Mouse (Mus musculus) embryonic facial prominence, embryonic 11.5 days (tissue): ENCODE results near the gene Gpr137c. TPM values are rescaled to one million over a fixed set of nuclear protein-coding genes. Genes with fewer than 3 reads are reported as not detected.

Experiments
- ATAC-seq: fragments of 200-750 bp; cut with Nextera tagmentation; replicated peaks from 2 replicates; pipeline ENCODE4 v1.8.0; 2017; ENCODE audit warnings: low read depth; ENCODE audit not compliant: insufficient number of reproducible peaks, low FRiP score, low TSS enrichment
- DNase-seq: peaks from one replicate; pipeline ENCODE4 v3.0.0-alpha.2; 2015; ENCODE audit warnings: low spot score
- H3K27ac ChIP-seq: fragments of 300-500 bp; sonication (generic); replicated peaks from 2 replicates; pipeline ENCODE4 v1.5.1; 2014; ENCODE audit warnings: mild to moderate bottlenecking, low read depth, low read length, control low read depth
- H3K27me3 ChIP-seq: fragments of 300-500 bp; sonication (generic); 2 replicates; pipeline ENCODE4 v1.6.1; 2014; ENCODE audit warnings: mild to moderate bottlenecking, low read length, moderate library complexity, mixed read lengths; ENCODE audit not compliant: control insufficient read depth, insufficient read depth
- H3K36me3 ChIP-seq: fragments of 300-500 bp; sonication (generic); replicated peaks from 2 replicates; pipeline ENCODE4 v1.6.1; 2014; ENCODE audit warnings: low read depth, mild to moderate bottlenecking, low read length, moderate library complexity, mixed read lengths; ENCODE audit not compliant: control insufficient read depth, insufficient read depth
- H3K4me1 ChIP-seq: fragments of 300-500 bp; sonication (generic); 2 replicates; pipeline ENCODE4 v1.6.1; 2014; ENCODE audit warnings: low read length, mixed read lengths; ENCODE audit not compliant: control insufficient read depth, insufficient read depth
- H3K4me2 ChIP-seq: fragments of 300-500 bp; sonication (generic); 2 replicates; pipeline ENCODE4 v1.6.1; 2014; ENCODE audit warnings: low read depth, mild to moderate bottlenecking, control low read depth, low read length, moderate library complexity
- H3K4me3 ChIP-seq: fragments of 300-500 bp; sonication (generic); 2 replicates; pipeline ENCODE4 v1.5.1; 2014; ENCODE audit warnings: low read depth, low read length, control low read depth
- H3K9ac ChIP-seq: fragments of 300-500 bp; sonication (generic); replicated peaks from 2 replicates; pipeline ENCODE4 v1.6.1; 2014; ENCODE audit warnings: mild to moderate bottlenecking, control low read depth, low read length
- H3K9me3 ChIP-seq: fragments of 300-500 bp; sonication (generic); replicated peaks from 2 replicates; pipeline ENCODE4 v1.6.1; 2016; ENCODE audit warnings: mild to moderate bottlenecking, low read length, inconsistent platforms, mixed read lengths; ENCODE audit not compliant: control insufficient read depth
- WGBS: fragments of 180-500 bp; shearing (Covaris S2); extraction: QIAGEN DNeasy Blood & Tissue Kit; methylation state at CpG from one replicate; pipeline ENCODE4 v1.1.7; 2014; 5-methylcytosine and 5-hydroxymethylcytosine counted together
- polyA plus RNA-seq: library from polyadenylated mRNA; unstranded; fragments of >200 nt; fragmentation: Nextera tagmentation; extraction: Ambion mirVana; gene quantifications from 2 replicates; pipeline ENCODE4 v1.2.1, GENCODE M21; 2014

Gene Gpr137c
- polyA plus RNA-seq, 1 experiment from 2014 or later, result 4.4 TPM

DNA sequence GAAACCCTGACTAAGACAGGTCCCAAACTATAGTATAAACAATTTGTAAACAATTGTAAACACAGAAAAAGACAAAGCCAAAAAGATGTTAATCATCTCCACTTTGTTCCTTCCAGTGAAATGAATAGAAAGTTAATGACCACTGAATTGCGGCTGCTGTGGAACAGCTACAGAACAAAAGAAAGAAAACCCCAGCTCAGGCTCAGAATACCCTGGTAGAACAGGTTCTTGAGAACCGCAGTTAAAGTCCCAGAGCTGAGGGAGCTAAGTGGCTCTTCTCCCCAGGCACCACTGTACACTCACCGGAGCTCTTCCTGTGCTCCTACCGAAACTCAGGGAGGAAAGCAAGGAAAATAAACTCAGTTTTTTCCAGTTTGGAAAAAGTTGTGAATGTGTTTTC lies 8.8 kb upstream of the Gpr137c start:
- Histone ChIP-seq H3K36me3 (no peaks in the 10 kb centered on the region), H3K27ac (no peak overlapping the region), H3K4me1 (no peaks in the 10 kb centered on the region), H3K9me3 (no peaks in the 10 kb centered on the region), H3K27me3 (no peaks in the 10 kb centered on the region), H3K9ac (no peak overlapping the region), H3K4me3 (no peak overlapping the region), H3K4me2 (no peak overlapping the region)
- ATAC-seq, result no peak
- no peak for DNase-seq
- WGBS, result 69% methylated on average over 4 of the region's 4 CpGs

DNA sequence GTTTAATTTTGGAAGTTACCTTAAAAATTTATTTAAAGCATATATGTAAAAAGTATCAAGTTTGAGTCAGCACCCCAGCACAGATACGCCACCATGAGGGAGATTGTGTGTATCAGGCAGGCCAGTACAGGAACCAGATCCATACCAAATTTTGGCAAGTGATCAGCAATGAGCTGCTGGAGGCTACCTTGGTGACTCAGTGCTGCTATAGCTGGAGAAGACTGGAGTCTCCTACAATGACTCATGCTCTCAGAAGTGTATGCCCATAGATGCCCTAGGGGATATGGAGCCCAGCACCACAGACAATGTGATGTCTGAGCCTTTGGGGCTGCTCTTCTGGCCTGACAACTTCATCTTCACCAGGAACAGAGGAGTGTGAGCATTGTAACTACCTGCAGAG lies 8.1 kb upstream of the Gpr137c start:
- DNase-seq, result no peak
- Histone ChIP-seq H3K9ac (no peak overlapping the region), H3K4me2 (no peak overlapping the region), H3K4me1 (no peaks in the 10 kb centered on the region), H3K9me3 (no peaks in the 10 kb centered on the region), H3K36me3 (no peaks in the 10 kb centered on the region), H3K27me3 (no peaks in the 10 kb centered on the region), H3K4me3 (no peak overlapping the region), H3K27ac (no peak overlapping the region)
- ATAC-seq, result no peak
- WGBS, result 94% methylated on average over 1 of the region's 1 CpGs

- no peaks in the 10 kb centered on the region for H3K27me3 ChIP-seq
- no peak overlapping the region for H3K4me2 ChIP-seq
- H3K9ac ChIP-seq, result no peak overlapping the region
- no peaks in the 10 kb centered on the region for H3K9me3 ChIP-seq
- H3K4me3 ChIP-seq, result no peak overlapping the region
- WGBS, result 94% methylated on average over 9 of the region's 9 CpGs
- DNase-seq, result no peak
- no peaks in the 10 kb centered on the region for H3K4me1 ChIP-seq
- ATAC-seq, result no peak
- H3K27ac ChIP-seq, result no peak overlapping the region
- H3K36me3 ChIP-seq, result no peaks in the 10 kb centered on the region
Measured at GRCm38 (mm10) chr14:45216711-45217340, 2.7 kb upstream of the Gpr137c start.

DNA sequence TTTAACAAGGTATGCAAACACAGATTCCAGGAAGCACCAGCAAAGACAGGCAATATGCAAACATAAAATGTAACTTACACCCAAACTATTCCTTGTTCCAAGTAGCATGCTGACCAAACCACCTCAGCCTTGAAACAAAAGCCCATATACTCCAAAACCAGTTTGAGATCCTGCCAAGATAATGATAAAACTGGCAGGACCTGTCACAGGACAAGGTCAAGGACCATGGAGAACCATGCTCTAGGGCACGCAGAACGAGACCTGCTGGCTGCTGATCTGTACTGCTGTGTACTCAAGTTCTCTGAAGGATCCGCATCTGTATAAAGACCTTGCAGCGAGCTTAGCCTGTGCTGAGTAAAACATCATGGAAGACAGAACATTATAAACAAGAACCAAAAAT lies 1.8 kb upstream of the Gpr137c start:
- no peak for ATAC-seq
- Histone ChIP-seq H3K4me3 (no peak overlapping the region), H3K4me1 (no peaks in the 10 kb centered on the region), H3K4me2 (no peak overlapping the region), H3K27ac (no peak overlapping the region), H3K9me3 (no peaks in the 10 kb centered on the region), H3K27me3 (no peaks in the 10 kb centered on the region), H3K36me3 (no peaks in the 10 kb centered on the region), H3K9ac (no peak overlapping the region)
- no peak for DNase-seq
- WGBS, result 84% methylated on average over 4 of the region's 4 CpGs

DNA sequence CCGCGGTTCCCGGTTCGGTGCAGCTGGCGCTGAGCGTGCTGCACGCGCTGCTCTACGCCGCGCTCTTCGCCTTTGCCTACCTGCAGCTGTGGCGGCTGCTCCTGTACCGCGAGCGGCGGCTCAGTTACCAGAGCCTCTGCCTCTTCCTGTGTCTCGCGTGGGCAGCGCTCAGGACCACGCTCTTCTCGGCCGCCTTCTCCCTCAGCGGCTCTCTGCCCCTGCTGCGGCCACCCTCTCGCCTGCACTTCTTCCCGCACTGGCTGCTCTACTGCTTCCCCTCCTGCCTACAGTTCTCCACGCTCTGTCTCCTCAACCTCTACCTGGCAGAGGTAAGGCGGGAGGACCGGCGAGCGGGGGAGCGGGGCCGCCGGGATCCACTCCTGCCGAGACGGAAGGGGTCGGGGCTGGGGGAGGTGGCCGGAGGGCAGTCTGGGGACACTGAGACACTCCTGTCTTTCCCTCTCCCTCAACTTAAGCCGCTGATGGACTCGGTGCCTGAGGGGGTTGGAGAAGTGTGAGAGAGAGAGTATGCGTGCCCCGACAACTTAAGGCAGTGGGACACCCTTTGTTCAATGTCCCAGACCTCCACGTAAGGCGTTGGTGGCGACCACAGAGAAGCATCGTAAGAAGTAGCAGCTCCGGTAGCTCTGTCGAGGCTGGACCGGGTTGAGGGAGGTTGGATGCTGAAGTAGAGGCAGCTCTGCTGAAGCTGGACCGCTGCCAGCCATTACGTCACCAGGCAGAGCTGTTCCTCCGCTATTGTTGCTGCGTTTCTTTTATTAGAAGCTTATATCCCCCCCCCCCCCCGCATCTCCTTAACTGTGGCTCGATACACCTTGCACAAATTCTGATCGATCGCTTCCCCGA lies 806 bp downstream of the Gpr137c start, which contains the start of gene Txndc16:
Gene Txndc16 (minus strand): TSS at position 239 of the 867 bp plus-strand sequence.
- DNase-seq (peak; percentile 84), ATAC-seq (peak; percentile 50)
- H3K9me3 ChIP-seq, result no peaks in the 10 kb centered on the region
- H3K36me3 ChIP-seq, result no peaks in the 10 kb centered on the region
- H3K9ac ChIP-seq, result peak within 1 kb of the TSS; percentile 85
- no peaks in the 10 kb centered on the region for H3K4me1 ChIP-seq
- H3K27me3 ChIP-seq, result no peaks in the 10 kb centered on the region
- peak within 1 kb of the TSS; percentile 93 for H3K4me2 ChIP-seq
- H3K4me3 ChIP-seq, result peak within 1 kb of the TSS; percentile 88
- H3K27ac ChIP-seq, result peak within 1 kb of the TSS; percentile 83
- WGBS, result under 1% methylated on average over 41 of the region's 59 CpGs

- Histone ChIP-seq H3K4me1 (no peaks in the 10 kb centered on the region), H3K9ac (peak overlapping the region; percentile 85), H3K4me2 (peak overlapping the region; percentile 93), H3K27me3 (no peaks in the 10 kb centered on the region), H3K36me3 (no peaks in the 10 kb centered on the region), H3K27ac (peak overlapping the region; percentile 83; the same call in 1 of the 2 replicates), H3K4me3 (peak overlapping the region; percentile 88), H3K9me3 (no peaks in the 10 kb centered on the region)
- DNase-seq (peak; percentile 36), ATAC-seq (no peak)
- WGBS, result 9% methylated on average over 11 of the region's 11 CpGs
Measured at GRCm38 (mm10) chr14:45220957-45221630, 1.6 kb downstream of the Gpr137c start.

GRCm38 (mm10) chr14:45239042-45239441 lies 19.5 kb downstream of the Gpr137c start:
- 68% methylated on average over 2 of the region's 2 CpGs for WGBS

More at GRCm38 (mm10) chr14:45239042-45239441, 19.5 kb downstream of the Gpr137c start:
- Histone ChIP-seq H3K27me3 (no peaks in the 10 kb centered on the region), H3K4me2 (no peak overlapping the region), H3K9me3 (no peaks in the 10 kb centered on the region), H3K27ac (no peak overlapping the region), H3K4me1 (no peaks in the 10 kb centered on the region), H3K9ac (no peak overlapping the region), H3K4me3 (no peak overlapping the region), H3K36me3 (no peaks in the 10 kb centered on the region)
- ATAC-seq (no peak), DNase-seq (no peak)
